Mouse (Mus musculus): ENCODE measurements around the gene Rpl9-ps1. TPM values are rescaled to one million over a fixed set of nuclear protein-coding genes. Genes with fewer than 3 reads are reported as not detected.

Gene Rpl9-ps1
- polyA plus RNA-seq, 1 experiment from 2014 or later: not detected

Other genes starting within 250 kb of the Rpl9-ps1 start
- 1.3 and 1.8 TPM in 2 replicates for gene Rasl10b, start 236.5 kb downstream of the Rpl9-ps1 start, polyA plus RNA-seq (2015; fragmentation: Nextera tagmentation; extraction: Ambion mirVana)
- gene Gas2l2, start 216.2 kb downstream of the Rpl9-ps1 start, polyA plus RNA-seq (2015; fragmentation: Nextera tagmentation; extraction: Ambion mirVana): 0.32 and 0.35 TPM in 2 replicates
- 0.18 and 0.29 TPM in 2 replicates for gene 1700020L24Rik, start 207.9 kb downstream of the Rpl9-ps1 start, polyA plus RNA-seq (2015; fragmentation: Nextera tagmentation; extraction: Ambion mirVana)
- 2.5 and 2.7 TPM in 2 replicates for gene Mmp28, start 182.6 kb downstream of the Rpl9-ps1 start, polyA plus RNA-seq (2015; fragmentation: Nextera tagmentation; extraction: Ambion mirVana)
- 11.0 and 11.3 TPM in 2 replicates for gene Taf15, start 172.5 kb downstream of the Rpl9-ps1 start, polyA plus RNA-seq (2015; fragmentation: Nextera tagmentation; extraction: Ambion mirVana)
- not detected in 2 replicates for gene Heatr9, start 123.4 kb downstream of the Rpl9-ps1 start, polyA plus RNA-seq (2015; fragmentation: Nextera tagmentation; extraction: Ambion mirVana)
- 0.82 TPM in 1 of 2 replicates, not detected in the other for gene Ccl5, start 115.1 kb downstream of the Rpl9-ps1 start, polyA plus RNA-seq (2015; fragmentation: Nextera tagmentation; extraction: Ambion mirVana)
- 4.9 and 5.4 TPM in 2 replicates for gene Ccl9, start 67.0 kb downstream of the Rpl9-ps1 start, polyA plus RNA-seq (2015; fragmentation: Nextera tagmentation; extraction: Ambion mirVana)
- 8.1 and 9.2 TPM in 2 replicates for gene Ccl6, start 52.5 kb downstream of the Rpl9-ps1 start, polyA plus RNA-seq (2015; fragmentation: Nextera tagmentation; extraction: Ambion mirVana)
- gene Ccl3, start 3.7 kb upstream of the Rpl9-ps1 start, polyA plus RNA-seq (2015; fragmentation: Nextera tagmentation; extraction: Ambion mirVana): 1.1 and 1.2 TPM in 2 replicates
- gene Ccl4, start 17.0 kb upstream of the Rpl9-ps1 start, polyA plus RNA-seq (2015; fragmentation: Nextera tagmentation; extraction: Ambion mirVana): 0.56 TPM in 1 of 2 replicates, not detected in the other
- 1.8 and 2.1 TPM in 2 replicates for gene Wfdc17, start 58.4 kb upstream of the Rpl9-ps1 start, polyA plus RNA-seq (2015; fragmentation: Nextera tagmentation; extraction: Ambion mirVana)
- 1.4 and 2.4 TPM in 2 replicates for gene Wfdc18, start 63.4 kb upstream of the Rpl9-ps1 start, polyA plus RNA-seq (2015; fragmentation: Nextera tagmentation; extraction: Ambion mirVana)
- gene Wfdc21, start 101.3 kb upstream of the Rpl9-ps1 start, polyA plus RNA-seq (2015; fragmentation: Nextera tagmentation; extraction: Ambion mirVana): 0.87 and 1.7 TPM in 2 replicates
- gene Heatr6, start 108.1 kb upstream of the Rpl9-ps1 start, polyA plus RNA-seq (2015; fragmentation: Nextera tagmentation; extraction: Ambion mirVana): 21.0 and 23.2 TPM in 2 replicates
- gene Hnf1b, start 204.4 kb upstream of the Rpl9-ps1 start, polyA plus RNA-seq (2015; fragmentation: Nextera tagmentation; extraction: Ambion mirVana): 8.3 and 9.5 TPM in 2 replicates

Measured in lung, embryonic 15.5 days (tissue).